Mouse (Mus musculus) neural tube, embryonic 10.5 days (tissue): Measurements from ENCODE around the gene Bfsp1.
A peak's percentile ranks its signal among the peaks of the same experiment; 100 is the strongest.

Experiments
- DNase-seq: peaks from one replicate; pipeline ENCODE4 v3.0.0-alpha.2; 2017; ENCODE audit warnings: low spot score; ENCODE audit errors: extremely low spot score

Bfsp1 gene

GRCm38 (mm10) chr2:143853447-143853846, 9.5 kb downstream of the Bfsp1 start:
- no peak for DNase-seq

- DNase-seq: no peak
Measured at GRCm38 (mm10) chr2:143852295-143853275, 10.4 kb downstream of the Bfsp1 start.

GRCm38 (mm10) chr2:143851354-143852221, 11.4 kb downstream of the Bfsp1 start:
- DNase-seq: no peak

GRCm38 (mm10) chr2:143847291-143847690, 15.7 kb downstream of the Bfsp1 start:
- no peak for DNase-seq

- DNase-seq: no peak
Measured at GRCm38 (mm10) chr2:143846799-143847198, 16.2 kb downstream of the Bfsp1 start.

- DNase-seq: no peak
Measured at GRCm38 (mm10) chr2:143844779-143845178, 18.2 kb downstream of the Bfsp1 start.

- no peak for DNase-seq
Measured at GRCm38 (mm10) chr2:143841536-143841935, 21.4 kb downstream of the Bfsp1 start.

GRCm38 (mm10) chr2:143840895-143841294, 22.1 kb downstream of the Bfsp1 start:
- no peak for DNase-seq

- no peak for DNase-seq
Measured at GRCm38 (mm10) chr2:143839458-143839857, 23.5 kb downstream of the Bfsp1 start.

- DNase-seq: no peak
Measured at GRCm38 (mm10) chr2:143838698-143839097, 24.3 kb downstream of the Bfsp1 start.

GRCm38 (mm10) chr2:143837291-143837701, 25.7 kb downstream of the Bfsp1 start:
- DNase-seq: peak; percentile 83

- no peak for DNase-seq
Measured at GRCm38 (mm10) chr2:143835820-143836219, 27.2 kb downstream of the Bfsp1 start.

GRCm38 (mm10) chr2:143834082-143834481, 28.9 kb downstream of the Bfsp1 start:
- DNase-seq: no peak

GRCm38 (mm10) chr2:143832721-143833120, 30.3 kb downstream of the Bfsp1 start:
- DNase-seq: no peak

- no peak for DNase-seq
Measured at GRCm38 (mm10) chr2:143831645-143832044, 31.3 kb downstream of the Bfsp1 start.

GRCm38 (mm10) chr2:143813461-143813860, 49.5 kb downstream of the Bfsp1 start:
- DNase-seq: no peak

GRCm38 (mm10) chr2:143812262-143812661, 50.7 kb downstream of the Bfsp1 start:
- DNase-seq: no peak

- no peak for DNase-seq
Measured at GRCm38 (mm10) chr2:143808789-143809188, 54.2 kb downstream of the Bfsp1 start.

- no peak for DNase-seq
Measured at GRCm38 (mm10) chr2:143806924-143807664, 55.9 kb downstream of the Bfsp1 start.

GRCm38 (mm10) chr2:143806140-143806923, 56.6 kb downstream of the Bfsp1 start:
- no peak for DNase-seq
